In the genomic region with DNA sequence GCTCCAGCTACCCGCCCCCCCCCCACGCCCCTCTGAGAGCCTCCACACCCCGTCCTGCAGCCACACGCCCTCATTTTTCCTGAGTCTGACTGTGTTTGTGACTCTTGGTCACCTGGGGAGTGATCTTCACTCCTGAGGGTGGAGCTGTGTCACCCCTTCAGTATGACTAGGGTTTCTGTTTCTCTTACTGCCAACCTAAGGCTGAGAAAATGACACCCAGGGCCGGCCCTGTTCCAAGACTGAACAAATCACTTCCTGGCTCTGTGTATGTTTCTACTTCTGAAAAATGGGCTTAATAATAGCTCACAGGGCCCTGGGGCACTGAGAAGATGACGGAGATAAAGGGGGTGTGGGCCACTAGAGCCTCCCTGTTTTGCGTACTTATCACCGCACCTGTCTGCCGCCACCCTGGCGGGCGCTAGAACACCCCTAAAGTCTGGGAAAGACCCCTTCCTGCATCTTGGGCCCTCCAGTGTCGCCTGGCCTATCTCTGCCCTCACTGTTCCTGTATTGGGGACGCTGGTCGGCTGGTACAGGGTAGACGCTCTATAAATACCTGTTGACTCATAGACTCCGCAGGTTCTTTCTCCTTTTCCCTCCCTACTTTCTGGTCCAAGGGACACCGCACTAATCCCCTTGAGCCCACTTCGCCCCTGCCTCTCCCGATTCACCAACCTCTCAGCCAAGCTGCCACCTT, we compare ENCODE assay signal across 10 mouse cellular contexts. TPM values are rescaled to one million over a fixed set of nuclear protein-coding genes. Genes with fewer than 3 reads are reported as not detected.
A peak's percentile ranks its signal among the peaks of the same experiment; 100 is the strongest.
DNase-seq lines count a peak whose midpoint lies in the region; ATAC-seq and TF ChIP-seq lines count a peak whose summit lies in the region.
"Had no signal": no experiment of that assay in that cellular context is flagged by ENCODE, and none has a peak within 500 bp of the region (broad histone marks: within the 10 kb centered on the region; RNA-seq: fewer than 3 reads in every experiment).

No protein-coding gene starts in this region.

- H3K4me2 ChIP-seq in hindbrain, embryonic 11.5 days (replicated peaks; ENCODE audit: low read depth, low read length) = no peak overlapping the region
- peak overlapping the region; percentile 25 for H3K4me2 ChIP-seq in hindbrain, embryonic 12.5 days (replicated peaks)
- peak overlapping the region; percentile 44; the same call in 1 of the 2 replicates for H3K4me2 ChIP-seq in liver, postnatal 0 days (ENCODE audit: low read depth, low read length)

- peaks cover 42% of the 10 kb centered on the region for H3K27me3 ChIP-seq in hindbrain, embryonic 10.5 days (ENCODE audit: insufficient read depth, poor library complexity, severe bottlenecking)
- H3K27me3 ChIP-seq in hindbrain, embryonic 11.5 days (ENCODE audit: control insufficient read depth, insufficient read depth, low read length) = peaks cover 18% of the 10 kb centered on the region
- peaks cover 36% of the 10 kb centered on the region for H3K27me3 ChIP-seq in embryonic facial prominence, embryonic 10.5 days (replicated peaks; ENCODE audit: low read depth, poor library complexity, severe bottlenecking)
- H3K27me3 ChIP-seq in hindbrain, embryonic 12.5 days = peaks cover 35% of the 10 kb centered on the region
- H3K27me3 ChIP-seq in liver, postnatal 0 days (ENCODE audit: insufficient read depth, low read length) = 0 out of 2 replicates have a peak, but pooled peaks cover 3% of the 10 kb centered on the region

- no peak overlapping the region for H3K9ac ChIP-seq in hindbrain, embryonic 11.5 days (ENCODE audit: low read depth, low read length)
- no peak overlapping the region for H3K9ac ChIP-seq in hindbrain, embryonic 12.5 days
- no peak overlapping the region for H3K9ac ChIP-seq in liver, postnatal 0 days (replicated peaks)

- peak overlapping the region; percentile 25 for H3K4me3 ChIP-seq in hindbrain, embryonic 10.5 days
- no peak overlapping the region for H3K4me3 ChIP-seq in hindbrain, embryonic 11.5 days (ENCODE audit: low read depth, low read length)
- peak overlapping the region; percentile 49 for H3K4me3 ChIP-seq in embryonic facial prominence, embryonic 10.5 days
- H3K4me3 ChIP-seq in hindbrain, embryonic 12.5 days = peak overlapping the region; percentile 8; the same call in 1 of the 2 replicates
- no peak overlapping the region for H3K4me3 ChIP-seq in liver, postnatal 0 days (ENCODE audit: low read depth, low read length)

- no peak for TF ChIP-seq CTCF in liver, postnatal 0 days (IDR thresholded peaks at IDR 0.05; ENCODE audit: low read depth)

- no peak for TF ChIP-seq EP300 in liver, postnatal 0 days (IDR thresholded peaks at IDR 0.05; ENCODE audit: low read depth)

- H3K9me3 ChIP-seq in hindbrain, embryonic 10.5 days = no peaks in the 10 kb centered on the region
- H3K9me3 ChIP-seq in hindbrain, embryonic 11.5 days (ENCODE audit: control insufficient read depth, low read length) = no peaks in the 10 kb centered on the region
- H3K9me3 ChIP-seq in embryonic facial prominence, embryonic 10.5 days = no peaks in the 10 kb centered on the region
- no peaks in the 10 kb centered on the region for H3K9me3 ChIP-seq in hindbrain, embryonic 12.5 days (replicated peaks)
- H3K9me3 ChIP-seq in liver, postnatal 0 days (ENCODE audit: low read length) = no peaks in the 10 kb centered on the region

- H3K4me1 ChIP-seq in hindbrain, embryonic 10.5 days (replicated peaks) = peaks cover 19% of the 10 kb centered on the region
- H3K4me1 ChIP-seq in hindbrain, embryonic 11.5 days (replicated peaks; ENCODE audit: control insufficient read depth, insufficient read depth, low read length) = no peaks in the 10 kb centered on the region
- peaks cover 14% of the 10 kb centered on the region for H3K4me1 ChIP-seq in embryonic facial prominence, embryonic 10.5 days
- peaks cover 7% of the 10 kb centered on the region; the same call in 1 of the 2 replicates for H3K4me1 ChIP-seq in hindbrain, embryonic 12.5 days
- peaks cover 2% of the 10 kb centered on the region; the same call in 1 of the 2 replicates for H3K4me1 ChIP-seq in liver, postnatal 0 days (ENCODE audit: insufficient read depth)

- DNase-seq in hindbrain, embryonic 10.5 days (ENCODE audit: low spot score) = no peak
- DNase-seq in hindbrain, embryonic 11.5 days (ENCODE audit: low spot score) = no peak
- DNase-seq in embryonic facial prominence, embryonic 10.5 days (ENCODE audit: low spot score) = no peak
- DNase-seq in liver, postnatal 0 days = no peak
- no peak for DNase-seq in right cerebral cortex, postnatal 4 days
- no peak for DNase-seq in ovary, postnatal 14 days (ENCODE audit: low spot score)
- DNase-seq in layer of hippocampus, postnatal 36 days = no peak

- ATAC-seq in hindbrain, embryonic 11.5 days (ENCODE audit: low FRiP score) = no peak
- no peak for ATAC-seq in hindbrain, embryonic 12.5 days (ENCODE audit: low FRiP score)
- ATAC-seq in liver, postnatal 0 days = peak; percentile 14; the same call in 1 of the 2 replicates

- WGBS in hindbrain, embryonic 10.5 days = 21% methylated on average over 19 of the region's 19 CpGs
- 18% methylated on average over 19 of the region's 19 CpGs for WGBS in hindbrain, embryonic 11.5 days
- 20% methylated on average over 19 of the region's 19 CpGs for WGBS in embryonic facial prominence, embryonic 10.5 days
- 27% methylated on average over 19 of the region's 19 CpGs for WGBS in hindbrain, embryonic 12.5 days
- 31% methylated on average over 19 of the region's 19 CpGs for WGBS in liver, postnatal 0 days (ENCODE audit: insufficient replicate concordance)

- H3K27ac ChIP-seq in hindbrain, embryonic 10.5 days = no peak overlapping the region
- no peak overlapping the region for H3K27ac ChIP-seq in hindbrain, embryonic 11.5 days (ENCODE audit: low read depth, low read length)
- H3K27ac ChIP-seq in embryonic facial prominence, embryonic 10.5 days (replicated peaks) = no peak overlapping the region
- H3K27ac ChIP-seq in hindbrain, embryonic 12.5 days = no peak overlapping the region
- no peak overlapping the region for H3K27ac ChIP-seq in liver, postnatal 0 days (ENCODE audit: low read depth)

- no peaks in the 10 kb centered on the region for H3K36me3 ChIP-seq in hindbrain, embryonic 10.5 days
- no peaks in the 10 kb centered on the region for H3K36me3 ChIP-seq in hindbrain, embryonic 11.5 days (ENCODE audit: control insufficient read depth, insufficient read depth, low read length)
- 0 out of 2 replicates have a peak, but pooled peaks cover 2% of the 10 kb centered on the region for H3K36me3 ChIP-seq in embryonic facial prominence, embryonic 10.5 days (replicated peaks)
- H3K36me3 ChIP-seq in hindbrain, embryonic 12.5 days = no peaks in the 10 kb centered on the region
- H3K36me3 ChIP-seq in liver, postnatal 0 days (replicated peaks; ENCODE audit: insufficient read depth, low read length) = no peaks in the 10 kb centered on the region

RNA-seq across cellular contexts. Expression of a gene that starts 0.5 kb away (rescaled TPM):
- polyA plus RNA-seq in hindbrain, embryonic 10.5 days (2016; fragmentation: Nextera tagmentation; extraction: Ambion mirVana) = 0.89 and 1.2 TPM in 2 replicates
- polyA plus RNA-seq in hindbrain, embryonic 11.5 days (2014; fragmentation: Nextera tagmentation; extraction: Ambion mirVana) = 0.14 and 0.28 TPM in 2 replicates
- polyA plus RNA-seq in embryonic facial prominence, embryonic 10.5 days (2016; fragmentation: Nextera tagmentation; extraction: Ambion mirVana) = 2.6 and 3.4 TPM in 2 replicates
- 0.46 and 1.3 TPM in 2 replicates for polyA plus RNA-seq in hindbrain, embryonic 12.5 days (2016; fragmentation: Nextera tagmentation; extraction: Ambion mirVana)
- 0.08 and 0.20 TPM in 2 replicates for polyA plus RNA-seq in liver, postnatal 0 days (2015; fragmentation: Nextera tagmentation; extraction: Ambion mirVana)
- under 1 TPM; 0.35 to 0.58 TPM for total RNA-seq in layer of hippocampus, postnatal 36 days (2021)
- total RNA-seq: monocyte, adult 5-6 weeks had no signal

RNA-seq across cellular contexts. Expression of a gene that starts 5.7 kb away (rescaled TPM):
- 0.49 and 1.0 TPM in 2 replicates for polyA plus RNA-seq in hindbrain, embryonic 10.5 days (2016; fragmentation: Nextera tagmentation; extraction: Ambion mirVana)
- polyA plus RNA-seq in hindbrain, embryonic 11.5 days (2014; fragmentation: Nextera tagmentation; extraction: Ambion mirVana) = 0.20 and 0.32 TPM in 2 replicates
- polyA plus RNA-seq in embryonic facial prominence, embryonic 10.5 days (2016; fragmentation: Nextera tagmentation; extraction: Ambion mirVana) = 0.32 and 1.1 TPM in 2 replicates
- polyA plus RNA-seq in hindbrain, embryonic 12.5 days (2016; fragmentation: Nextera tagmentation; extraction: Ambion mirVana) = 0.31 and 0.66 TPM in 2 replicates
- polyA plus RNA-seq in liver, postnatal 0 days (2015; fragmentation: Nextera tagmentation; extraction: Ambion mirVana) = 0.23 and 0.33 TPM in 2 replicates
- not detected for total RNA-seq in layer of hippocampus, postnatal 36 days (2021)
- total RNA-seq: heart, adult 18-20 months had no signal

RNA-seq across cellular contexts. Expression of a gene that starts 7.7 kb away (rescaled TPM):
- 20.6 and 21.6 TPM in 2 replicates for polyA plus RNA-seq in hindbrain, embryonic 10.5 days (2016; fragmentation: Nextera tagmentation; extraction: Ambion mirVana)
- 18.3 and 20.4 TPM in 2 replicates for polyA plus RNA-seq in hindbrain, embryonic 11.5 days (2014; fragmentation: Nextera tagmentation; extraction: Ambion mirVana)
- 21.0 and 21.8 TPM in 2 replicates for polyA plus RNA-seq in embryonic facial prominence, embryonic 10.5 days (2016; fragmentation: Nextera tagmentation; extraction: Ambion mirVana)
- 18.3 TPM in 2 replicates for polyA plus RNA-seq in hindbrain, embryonic 12.5 days (2016; fragmentation: Nextera tagmentation; extraction: Ambion mirVana)
- 6.1 and 6.2 TPM in 2 replicates for polyA plus RNA-seq in liver, postnatal 0 days (2015; fragmentation: Nextera tagmentation; extraction: Ambion mirVana)
- 10 to 100 TPM; 10.2 to 11.4 TPM for total RNA-seq in layer of hippocampus, postnatal 36 days (2021)

RNA-seq across cellular contexts. Expression of a gene that starts 9.0 kb away (rescaled TPM):
- polyA plus RNA-seq in hindbrain, embryonic 10.5 days (2016; fragmentation: Nextera tagmentation; extraction: Ambion mirVana) = not detected in 2 replicates
- polyA plus RNA-seq in hindbrain, embryonic 11.5 days (2014; fragmentation: Nextera tagmentation; extraction: Ambion mirVana) = 0.42 and 0.56 TPM in 2 replicates
- polyA plus RNA-seq in embryonic facial prominence, embryonic 10.5 days (2016; fragmentation: Nextera tagmentation; extraction: Ambion mirVana) = not detected in 2 replicates
- polyA plus RNA-seq in hindbrain, embryonic 12.5 days (2016; fragmentation: Nextera tagmentation; extraction: Ambion mirVana) = 0.35 and 0.39 TPM in 2 replicates
- polyA plus RNA-seq in liver, postnatal 0 days (2015; fragmentation: Nextera tagmentation; extraction: Ambion mirVana) = not detected in 2 replicates
- not detected for total RNA-seq in layer of hippocampus, postnatal 36 days (2021)
- total RNA-seq: heart, adult 18-20 months; monocyte, adult 5-6 weeks had no signal

RNA-seq across cellular contexts. Expression of a gene that starts 10.5 kb away (rescaled TPM):
- polyA plus RNA-seq in hindbrain, embryonic 10.5 days (2016; fragmentation: Nextera tagmentation; extraction: Ambion mirVana) = not detected in 2 replicates
- polyA plus RNA-seq in hindbrain, embryonic 11.5 days (2014; fragmentation: Nextera tagmentation; extraction: Ambion mirVana) = not detected in 2 replicates
- polyA plus RNA-seq in embryonic facial prominence, embryonic 10.5 days (2016; fragmentation: Nextera tagmentation; extraction: Ambion mirVana) = not detected in 2 replicates
- not detected in 2 replicates for polyA plus RNA-seq in hindbrain, embryonic 12.5 days (2016; fragmentation: Nextera tagmentation; extraction: Ambion mirVana)
- polyA plus RNA-seq in liver, postnatal 0 days (2015; fragmentation: Nextera tagmentation; extraction: Ambion mirVana) = not detected in 2 replicates
- not detected for total RNA-seq in layer of hippocampus, postnatal 36 days (2021)
- total RNA-seq: heart, adult 18-20 months; monocyte, adult 5-6 weeks had no signal

Comparison
In these comparisons a context has a peak if more than half of its experiments do, and no peak if none do; other contexts are left out.
1. H3K4me3 ChIP-seq: peak in hindbrain, embryonic 10.5 days (single experiment), embryonic facial prominence, embryonic 10.5 days (single experiment) and hindbrain, embryonic 12.5 days (single experiment); none in hindbrain, embryonic 11.5 days (single experiment) and liver, postnatal 0 days (single experiment).